Mouse (Mus musculus) hindbrain, embryonic 16.5 days (tissue): ENCODE measurements around the gene Dedd. TPM values are rescaled to one million over a fixed set of nuclear protein-coding genes. Genes with fewer than 3 reads are reported as not detected.
"Not testable (repeated sequence)": the region's sequence is repeated elsewhere in the genome, so short reads cannot be mapped to it uniquely, and the experiment has no call there.

Source experiments
- ATAC-seq: fragments of 200-750 bp; cut with Nextera tagmentation; 2 replicates; pipeline ENCODE4 v1.8.0; 2017; ENCODE audit warnings: moderate TSS enrichment, moderate library complexity
- H3K27ac ChIP-seq: fragments of 300-500 bp; sonication (generic); 2 replicates; pipeline ENCODE4 v1.5.1; 2014; ENCODE audit warnings: low read depth, mild to moderate bottlenecking, control low read depth, low read length, moderate library complexity
- H3K27me3 ChIP-seq: fragments of 300-500 bp; sonication (generic); replicated peaks from 2 replicates; pipeline ENCODE4 v1.6.1; 2014; ENCODE audit warnings: low read length; ENCODE audit not compliant: control insufficient read depth, insufficient read depth
- H3K36me3 ChIP-seq: fragments of 300-500 bp; sonication (generic); 2 replicates; pipeline ENCODE4 v1.6.1; 2014; ENCODE audit warnings: mild to moderate bottlenecking, low read length, moderate library complexity, mixed read lengths; ENCODE audit not compliant: control insufficient read depth, insufficient read depth
- H3K4me1 ChIP-seq: fragments of 300-500 bp; sonication (generic); 2 replicates; pipeline ENCODE4 v1.6.1; 2014; ENCODE audit warnings: low read depth, low read length; ENCODE audit not compliant: control insufficient read depth, insufficient read depth
- H3K4me2 ChIP-seq: fragments of 300-500 bp; sonication (generic); 2 replicates; pipeline ENCODE4 v1.6.1; 2014; ENCODE audit warnings: mild to moderate bottlenecking, low read length, control low read depth, moderate library complexity
- H3K4me3 ChIP-seq: fragments of 300-500 bp; sonication (generic); 2 replicates; pipeline ENCODE4 v1.5.1; 2014; ENCODE audit warnings: mild to moderate bottlenecking, low read length, control low read depth, moderate library complexity
- H3K9ac ChIP-seq: fragments of 300-500 bp; sonication (generic); 2 replicates; pipeline ENCODE4 v1.6.1; 2014; ENCODE audit warnings: low read depth, mild to moderate bottlenecking, control low read depth, low read length, moderate library complexity
- H3K9me3 ChIP-seq: fragments of 300-500 bp; sonication (generic); 2 replicates; pipeline ENCODE4 v1.6.1; 2014; ENCODE audit warnings: mild to moderate bottlenecking, low read length, moderate library complexity; ENCODE audit not compliant: control insufficient read depth
- WGBS: fragments of 180-500 bp; shearing (Covaris S2); extraction: QIAGEN DNeasy Blood & Tissue Kit; methylation state at CpG from one replicate; pipeline ENCODE4 v1.1.7; 2014; 5-methylcytosine and 5-hydroxymethylcytosine counted together
- polyA plus RNA-seq: library from polyadenylated mRNA; unstranded; fragments of >200 nt; fragmentation: Nextera tagmentation; extraction: Ambion mirVana; gene quantifications from 2 replicates; pipeline ENCODE4 v1.2.1, GENCODE M21; 2015

Dedd gene
- polyA plus RNA-seq, 1 experiment from 2014 or later, result 46.5 TPM

DNA sequence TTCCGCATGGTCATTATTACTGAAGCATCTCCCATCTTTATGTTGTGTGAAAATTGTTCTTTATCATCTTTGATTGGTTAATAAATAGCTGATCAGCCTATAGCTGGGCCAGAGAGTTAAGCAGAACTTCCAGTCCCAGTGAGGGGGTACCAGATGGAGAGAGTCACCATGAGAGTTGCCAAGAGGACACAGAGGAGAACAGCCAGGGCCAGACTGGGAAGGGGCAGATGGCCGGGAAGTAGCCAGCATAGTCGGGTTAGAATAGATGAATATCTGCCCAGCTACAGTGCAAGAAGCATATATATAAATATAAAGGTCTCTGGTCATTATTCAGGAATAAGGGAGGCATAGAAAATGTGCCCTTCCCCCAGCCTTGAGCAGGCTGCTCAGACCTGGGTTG lies 30.7 kb upstream of the Dedd start:
- Histone ChIP-seq H3K27me3 (peaks cover 4% of the 10 kb centered on the region), H3K9ac (no peak overlapping the region), H3K27ac (no peak overlapping the region), H3K4me2 (no peak overlapping the region), H3K4me3 (no peak overlapping the region), H3K4me1 (peaks cover 9% of the 10 kb centered on the region), H3K9me3 (no peaks in the 10 kb centered on the region), H3K36me3 (no peaks in the 10 kb centered on the region)
- 73% methylated on average over 3 of the region's 3 CpGs for WGBS
- no peak for ATAC-seq

GRCm38 (mm10) chr1:171306157-171306556 lies 22.8 kb upstream of the Dedd start:
- not testable (repeated sequence) for H3K36me3 ChIP-seq, ATAC-seq, H3K9me3 ChIP-seq, H3K27ac ChIP-seq, H3K9ac ChIP-seq, H3K4me1 ChIP-seq, H3K4me3 ChIP-seq, H3K4me2 ChIP-seq, H3K27me3 ChIP-seq
- 73% methylated on average over 5 of the region's 5 CpGs for WGBS

DNA sequence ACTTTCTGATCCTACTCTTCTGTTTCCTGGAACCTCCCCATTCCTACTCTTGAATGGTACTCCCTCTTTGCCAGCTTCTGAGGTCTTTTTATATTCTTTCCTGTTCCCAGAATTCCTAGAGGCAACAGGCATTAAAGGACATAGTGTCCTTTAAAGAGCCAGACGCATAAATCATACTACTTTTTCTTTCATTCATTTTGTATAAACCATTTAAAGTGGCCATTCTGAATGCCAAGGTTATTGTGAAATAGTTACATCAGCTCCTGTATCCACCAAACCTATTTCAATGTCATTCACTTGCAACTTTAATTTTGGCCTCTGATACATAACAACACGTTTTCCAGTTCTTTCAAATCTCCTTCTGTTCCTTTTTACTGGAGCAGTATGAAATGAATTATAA lies 19.6 kb upstream of the Dedd start:
- Histone ChIP-seq H3K4me3 (no peak overlapping the region), H3K36me3 (no peaks in the 10 kb centered on the region), H3K9me3 (no peaks in the 10 kb centered on the region), H3K27me3 (no peaks in the 10 kb centered on the region), H3K4me2 (no peak overlapping the region), H3K27ac (no peak overlapping the region), H3K4me1 (no peaks in the 10 kb centered on the region), H3K9ac (no peak overlapping the region)
- WGBS, result 78% methylated on average over 2 of the region's 2 CpGs
- ATAC-seq, result no peak

- H3K9me3 ChIP-seq, result no peaks in the 10 kb centered on the region
- H3K9ac ChIP-seq, result no peak overlapping the region
- no peak for ATAC-seq
- H3K4me3 ChIP-seq, result no peak overlapping the region
- no peaks in the 10 kb centered on the region for H3K27me3 ChIP-seq
- WGBS, result 14% methylated on average over 7 of the region's 7 CpGs
- no peaks in the 10 kb centered on the region for H3K36me3 ChIP-seq
- H3K4me2 ChIP-seq, result peak overlapping the region; percentile 12; the same call in 1 of the 2 replicates
- no peaks in the 10 kb centered on the region for H3K4me1 ChIP-seq
- no peak overlapping the region for H3K27ac ChIP-seq
Measured at GRCm38 (mm10) chr1:171319748-171320147, 9.2 kb upstream of the Dedd start.

- Histone ChIP-seq H3K9me3 (no peaks in the 10 kb centered on the region), H3K4me3 (no peak overlapping the region), H3K9ac (no peak overlapping the region), H3K27me3 (no peaks in the 10 kb centered on the region), H3K4me1 (no peaks in the 10 kb centered on the region), H3K27ac (no peak overlapping the region), H3K4me2 (no peak overlapping the region; the same call in 1 of the 2 replicates), H3K36me3 (no peaks in the 10 kb centered on the region; the same call in 1 of the 2 replicates)
- ATAC-seq, result no peak
- 20% methylated on average over 5 of the region's 5 CpGs for WGBS
Measured at GRCm38 (mm10) chr1:171320151-171320550, 8.8 kb upstream of the Dedd start.

DNA sequence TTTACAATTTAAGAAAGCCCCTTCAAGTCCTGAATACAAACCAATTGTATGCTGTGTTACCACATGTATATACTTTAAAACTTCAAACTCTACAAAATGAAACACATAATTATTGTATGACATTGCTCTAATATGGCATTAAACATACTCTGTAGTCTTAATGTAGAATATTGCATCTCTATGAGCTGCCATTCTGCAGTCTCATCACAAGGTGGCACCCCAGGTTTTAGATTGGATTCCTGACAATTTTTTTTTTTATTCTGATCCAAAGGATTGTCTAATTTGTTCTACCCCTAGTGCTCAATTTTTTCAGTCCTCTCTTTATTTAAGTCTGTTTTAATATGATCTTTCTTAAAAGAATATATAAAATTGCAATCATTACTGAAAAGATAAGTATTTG lies 7.5 kb upstream of the Dedd start:
- Histone ChIP-seq H3K27me3 (no peaks in the 10 kb centered on the region), H3K27ac (no peak overlapping the region), H3K9me3 (no peaks in the 10 kb centered on the region), H3K9ac (no peak overlapping the region), H3K4me1 (peaks cover 1% of the 10 kb centered on the region; the same call in 1 of the 2 replicates), H3K4me3 (no peak overlapping the region), H3K36me3 (no peaks in the 10 kb centered on the region; the same call in 1 of the 2 replicates), H3K4me2 (no peak overlapping the region)
- no peak for ATAC-seq

- Histone ChIP-seq H3K9ac (no peak overlapping the region), H3K4me3 (no peak overlapping the region), H3K9me3 (no peaks in the 10 kb centered on the region), H3K4me1 (peaks cover 4% of the 10 kb centered on the region), H3K36me3 (no peaks in the 10 kb centered on the region; the same call in 1 of the 2 replicates), H3K27me3 (no peaks in the 10 kb centered on the region), H3K4me2 (no peak overlapping the region), H3K27ac (no peak overlapping the region)
- WGBS, result 77% methylated on average over 1 of the region's 1 CpGs
- peak; percentile 37; the same call in 1 of the 2 replicates for ATAC-seq
Measured at GRCm38 (mm10) chr1:171322012-171322411, 6.9 kb upstream of the Dedd start.

DNA sequence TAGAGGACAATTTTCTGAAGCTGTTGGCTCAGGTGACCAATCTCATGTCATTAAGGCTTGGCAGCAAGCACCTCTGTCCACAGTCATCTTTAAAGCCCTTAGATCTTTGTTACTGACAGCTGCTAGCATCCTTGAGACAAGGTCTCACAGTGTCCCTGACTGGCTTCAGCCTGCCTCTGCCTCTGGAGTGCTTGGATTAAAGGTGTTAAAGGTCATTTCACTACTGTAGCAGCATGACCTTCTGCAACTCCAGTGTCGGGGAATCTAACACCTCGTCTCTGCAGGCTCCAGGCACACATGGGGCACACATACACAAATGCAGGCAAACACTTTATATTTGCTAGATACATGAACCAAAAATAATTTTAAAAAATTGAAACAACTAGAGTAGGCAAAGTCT lies 3.4 kb upstream of the Dedd start:
- Histone ChIP-seq H3K36me3 (no peaks in the 10 kb centered on the region; the same call in 1 of the 2 replicates), H3K27ac (no peak overlapping the region), H3K27me3 (no peaks in the 10 kb centered on the region), H3K9ac (no peak overlapping the region), H3K4me3 (no peak overlapping the region), H3K4me1 (peaks cover 20% of the 10 kb centered on the region), H3K4me2 (no peak overlapping the region), H3K9me3 (no peaks in the 10 kb centered on the region)
- 83% methylated on average over 2 of the region's 2 CpGs for WGBS
- ATAC-seq, result no peak

GRCm38 (mm10) chr1:171326588-171326987 lies 2.4 kb upstream of the Dedd start:
- WGBS, result 83% methylated on average over 4 of the region's 4 CpGs
- ATAC-seq, H3K9ac ChIP-seq, H3K4me2 ChIP-seq, H3K4me3 ChIP-seq, H3K9me3 ChIP-seq, H3K27me3 ChIP-seq, H3K27ac ChIP-seq, H3K36me3 ChIP-seq: not testable (repeated sequence)
- H3K4me1 ChIP-seq, result peaks cover 29% of the 10 kb centered on the region

GRCm38 (mm10) chr1:171328244-171328643 lies 701 bp upstream of the Dedd start:
- no peaks in the 10 kb centered on the region for H3K9me3 ChIP-seq
- peak overlapping the region; percentile 90 for H3K4me3 ChIP-seq
- H3K4me2 ChIP-seq, result peak overlapping the region; percentile 77
- WGBS, result 26% methylated on average over 9 of the region's 9 CpGs
- peaks cover 29% of the 10 kb centered on the region for H3K4me1 ChIP-seq
- H3K27ac ChIP-seq, result peak overlapping the region; percentile 100
- H3K27me3 ChIP-seq, result no peaks in the 10 kb centered on the region
- H3K36me3 ChIP-seq, result no peaks in the 10 kb centered on the region; the same call in 1 of the 2 replicates
- ATAC-seq, result no peak
- H3K9ac ChIP-seq, result peak overlapping the region; percentile 99
